Mouse (Mus musculus): Measurements from ENCODE around the gene Trak1.

GRCm38 (mm10) chr9:121479453-121479852, 182.2 kb downstream of the Trak1 start:
- TF ChIP-seq POLR2A (IDR thresholded peaks at IDR 0.05; ENCODE audit: low read depth, low read length) (no peak), CTCF (conservative IDR thresholded peaks at IDR 0.05 in 1 of 2, IDR thresholded peaks at IDR 0.05 in 1 of 2; ENCODE audit: low read depth in 2 of 2, low read length in 2 of 2) (peak; percentile 69 to 97), TCF12 (IDR thresholded peaks at IDR 0.05; ENCODE audit: low read depth, low read length) (no peak), E2F4 (IDR thresholded peaks at IDR 0.05; ENCODE audit: insufficient replicate concordance, low read depth, low read length) (no peak)
